Mouse (Mus musculus) urinary bladder, postnatal 4 days (tissue): Measurements from ENCODE around the gene Fcgrt.

Source experiments
- DNase-seq, 2 experiments: peaks; one replicate each; pipeline ENCODE4 v3.0.0; 2021 to 2022; ENCODE audit warnings: low spot score in 2 of 2

Fcgrt gene

DNA sequence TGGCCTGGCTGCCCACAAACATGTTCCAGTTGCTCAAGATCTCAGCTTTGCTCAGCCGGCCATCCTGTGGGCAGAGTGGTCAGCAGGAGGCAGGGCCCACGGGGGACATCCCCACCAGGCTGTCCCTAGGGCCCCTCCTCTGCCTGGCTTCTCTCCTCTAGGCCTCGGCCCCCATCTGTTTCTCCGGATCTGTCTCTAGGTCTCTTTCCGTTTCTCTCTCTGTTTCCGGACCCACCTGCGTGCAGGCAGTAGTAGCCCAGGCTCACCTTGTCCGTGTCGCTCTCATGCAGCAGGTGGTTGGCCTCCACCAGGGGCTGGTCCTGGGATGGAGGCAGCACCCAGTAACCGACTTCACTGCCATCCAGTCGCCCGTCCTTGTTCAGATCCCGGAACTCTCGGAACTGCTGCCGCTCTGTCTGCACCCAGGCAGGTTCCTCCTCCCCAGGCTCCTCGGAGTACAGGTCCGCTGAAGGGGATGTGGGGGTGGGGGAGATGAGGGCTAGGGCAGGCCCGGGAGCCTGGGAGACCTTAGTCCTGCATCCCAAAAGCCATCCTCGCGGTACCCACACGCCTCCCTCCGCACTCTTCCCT lies 20.3 kb downstream of the Fcgrt start:
- DNase-seq = no peak

GRCm38 (mm10) chr7:45082401-45083299 lies 21.0 kb downstream of the Fcgrt start:
- no peak for DNase-seq

GRCm38 (mm10) chr7:45081016-45081415 lies 22.6 kb downstream of the Fcgrt start:
- no peak for DNase-seq

- DNase-seq = peak; percentile 77 to 92
Measured at GRCm38 (mm10) chr7:45079856-45080255, 23.8 kb downstream of the Fcgrt start.

DNA sequence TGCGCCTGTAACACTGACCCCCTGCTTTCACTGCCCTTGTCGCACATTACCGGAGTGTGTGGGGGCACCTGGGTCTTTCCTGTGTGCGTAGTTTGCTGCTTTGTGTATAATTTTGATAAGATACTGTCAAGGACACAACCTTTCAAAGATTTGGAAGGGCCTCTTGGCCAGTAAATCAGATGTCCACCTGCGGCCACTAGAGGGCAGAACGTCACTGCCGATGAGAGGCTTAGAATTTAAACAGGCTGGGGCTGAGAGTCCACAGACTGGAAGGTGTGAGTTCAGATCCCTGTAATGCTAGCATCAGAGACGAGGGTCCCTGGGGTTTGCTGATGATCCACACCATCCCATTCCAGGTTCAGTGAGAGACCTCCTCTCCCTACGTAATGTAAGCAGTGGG lies 25.1 kb downstream of the Fcgrt start:
- DNase-seq = peak in 1 of 2 experiments; percentile 79

GRCm38 (mm10) chr7:45077829-45078228 lies 25.8 kb downstream of the Fcgrt start:
- no peak for DNase-seq

DNA sequence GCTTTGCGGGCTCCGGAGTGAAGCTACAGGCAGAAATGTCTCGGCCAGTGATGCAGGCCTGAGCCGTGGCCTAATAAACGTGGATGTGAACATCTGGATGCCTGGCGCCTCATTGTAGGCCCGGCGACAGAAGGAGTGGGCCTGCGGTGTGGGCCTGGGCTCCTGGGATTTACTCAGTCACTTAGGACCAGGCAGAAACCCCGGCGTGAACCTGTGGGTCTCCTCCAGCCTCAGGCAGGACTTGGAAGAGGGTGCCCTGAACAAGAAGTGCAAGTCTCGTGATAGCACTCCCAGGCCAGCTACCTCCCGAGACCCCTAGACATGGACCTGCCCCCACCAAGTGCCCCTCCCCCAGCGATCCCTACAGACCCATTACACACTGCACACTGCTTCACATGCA lies 26.3 kb downstream of the Fcgrt start:
- no peak for DNase-seq

DNA sequence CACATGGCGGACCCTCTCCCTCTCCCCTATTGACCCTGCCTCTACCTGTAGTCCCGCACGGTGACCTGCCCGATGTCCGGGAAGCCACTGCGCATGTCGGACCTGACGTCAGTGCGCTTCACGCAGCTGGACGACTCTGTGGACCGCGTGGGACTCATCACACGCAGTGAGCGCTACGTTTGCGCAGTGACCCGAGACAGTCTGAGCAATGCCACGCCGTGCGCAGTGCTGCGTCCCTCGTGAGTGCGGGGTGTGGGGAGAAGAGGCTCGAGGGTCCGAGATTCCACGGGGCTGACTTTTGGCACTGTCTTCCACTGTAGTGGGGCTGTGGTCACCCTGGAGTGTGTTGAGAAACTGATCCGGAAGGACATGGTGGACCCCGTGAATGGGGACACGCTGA lies 27.1 kb downstream of the Fcgrt start:
- DNase-seq = no peak

DNA sequence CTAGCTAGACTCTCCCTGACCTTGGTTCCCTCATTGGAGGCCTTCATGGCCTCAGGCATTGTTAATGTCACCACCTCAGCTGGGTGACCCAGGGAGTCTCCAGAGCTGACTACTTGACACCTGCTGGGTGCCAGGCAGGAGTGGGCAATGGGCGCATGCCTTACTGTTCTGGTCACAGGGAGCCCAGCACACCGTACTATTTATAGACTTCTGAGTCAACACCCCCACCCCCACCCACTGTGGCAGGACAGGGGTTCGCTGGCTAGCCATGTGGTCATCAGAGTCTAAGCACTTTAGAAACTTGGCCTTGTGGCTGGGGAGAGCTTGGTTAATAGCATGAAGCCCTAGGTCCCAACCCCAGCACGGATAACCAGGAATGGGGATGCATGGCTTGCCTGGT lies 28.2 kb downstream of the Fcgrt start:
- no peak for DNase-seq

DNA sequence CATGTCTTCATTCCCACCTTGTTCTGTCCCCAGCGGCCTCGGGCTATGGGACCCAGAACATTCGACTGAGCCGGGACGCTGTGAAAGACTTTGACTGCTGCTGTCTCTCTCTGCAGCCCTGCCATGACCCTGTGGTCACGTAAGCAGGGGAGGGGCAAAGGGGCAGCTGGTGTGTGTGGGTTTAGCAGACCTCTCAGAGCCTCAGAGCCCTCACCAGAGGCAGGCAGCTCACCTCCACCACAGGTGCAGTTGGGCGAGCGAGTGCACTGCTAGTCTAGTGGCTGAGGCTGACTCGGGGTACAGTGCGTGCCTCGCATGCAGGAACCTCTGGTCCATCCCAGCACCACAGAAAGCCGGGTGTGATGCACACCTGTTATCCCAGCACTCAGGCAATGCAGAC lies 29.7 kb downstream of the Fcgrt start:
- DNase-seq = no peak

DNA sequence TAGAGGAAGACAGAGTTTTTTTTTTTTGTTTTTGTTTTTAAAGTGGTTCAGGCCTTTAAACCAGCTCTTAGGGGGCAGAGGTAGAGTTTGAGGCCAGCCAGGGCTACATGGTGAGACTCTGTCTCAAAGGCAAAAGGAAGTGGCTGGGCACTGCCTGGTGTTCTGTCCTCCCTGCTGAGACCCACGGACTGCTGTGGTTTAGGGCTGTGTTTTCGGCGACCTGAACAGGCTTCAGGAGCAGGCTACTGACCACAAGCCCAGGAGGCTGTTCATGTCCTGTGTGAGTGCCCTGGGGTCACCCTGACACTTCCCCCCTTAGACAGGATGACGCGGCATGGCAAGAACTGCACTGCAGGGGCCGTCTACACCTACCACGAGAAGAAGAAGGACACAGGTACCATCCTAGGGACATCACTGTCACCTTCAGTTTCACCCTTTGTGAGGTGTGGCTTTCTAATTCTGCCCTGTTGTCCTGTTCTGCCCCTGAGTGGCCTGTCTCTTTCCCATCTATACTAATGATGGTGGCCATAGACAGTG lies 30.4 kb downstream of the Fcgrt start:
- DNase-seq = no peak

DNA sequence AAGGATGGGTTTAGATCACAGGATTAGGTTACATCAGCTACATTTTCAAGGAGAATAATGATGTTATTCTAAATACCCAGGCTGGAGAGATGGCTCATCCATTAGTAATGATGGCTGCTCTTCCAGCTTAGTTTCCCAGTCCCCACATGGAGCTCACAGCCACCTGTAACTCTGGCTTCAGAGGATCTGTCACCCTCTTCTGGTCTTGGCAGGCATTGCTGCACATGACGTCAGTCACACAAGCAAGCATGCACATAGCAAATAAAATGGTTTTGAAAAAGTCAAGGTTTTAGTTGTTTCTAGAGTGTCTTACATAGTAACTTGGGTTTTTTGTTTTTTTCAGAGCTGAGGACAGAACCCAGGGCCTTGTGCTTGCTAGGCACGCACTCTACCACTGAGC lies 31.4 kb downstream of the Fcgrt start:
- no peak for DNase-seq

GRCm38 (mm10) chr7:45069671-45070070 lies 34.0 kb downstream of the Fcgrt start:
- DNase-seq = no peak

DNA sequence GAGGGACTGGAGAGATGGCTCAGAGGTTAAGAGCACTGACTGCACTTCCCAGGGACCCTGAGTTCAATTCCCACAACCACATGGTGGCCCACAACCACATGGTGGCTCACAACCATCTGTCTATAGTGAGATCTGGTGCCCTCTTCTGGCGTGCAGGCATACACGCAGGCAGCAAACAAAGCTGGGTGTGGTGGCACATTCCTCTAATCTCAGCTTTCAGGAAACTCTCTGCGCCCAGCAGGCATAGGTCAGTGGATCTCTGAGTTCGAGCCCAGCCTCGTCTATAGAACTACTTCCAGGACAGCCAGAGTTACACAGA lies 35.7 kb downstream of the Fcgrt start:
- DNase-seq = no peak

DNA sequence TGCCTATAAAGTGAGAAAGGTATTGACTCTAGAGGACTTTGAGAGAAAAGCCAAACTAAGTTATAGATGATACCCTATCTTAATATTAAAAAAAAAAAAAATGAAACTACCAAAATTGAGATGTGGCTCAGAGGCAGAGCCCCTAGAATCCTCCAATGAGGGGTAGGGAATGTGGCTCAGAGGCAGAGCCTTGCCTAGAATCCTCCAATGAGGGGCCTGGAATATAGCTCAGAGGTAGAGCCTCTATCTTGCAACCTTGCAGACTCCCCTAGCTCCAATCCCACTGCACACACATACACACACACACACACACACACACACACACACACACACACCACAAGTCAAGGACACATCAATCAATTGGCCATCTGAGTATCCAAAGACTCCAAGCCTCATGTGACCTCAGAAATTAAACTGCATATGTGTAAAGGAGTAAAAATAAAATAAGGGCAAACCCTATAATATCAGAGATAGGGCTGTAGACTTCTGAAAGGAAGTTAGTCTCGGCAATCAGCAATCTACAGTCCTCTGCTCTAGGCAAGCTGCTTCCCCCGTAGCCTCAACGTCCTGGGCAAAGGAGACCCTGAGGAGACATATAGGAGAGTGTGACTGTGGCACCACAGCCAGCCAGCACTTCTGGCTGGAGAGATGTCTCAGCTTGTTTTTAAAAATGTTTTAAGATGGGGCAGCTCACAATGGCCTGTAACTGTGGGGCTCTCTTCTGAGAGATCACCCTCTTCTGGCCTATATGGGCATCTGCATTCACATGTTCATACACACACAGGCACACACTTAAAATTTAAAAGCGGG lies 36.3 kb downstream of the Fcgrt start:
- no peak for DNase-seq

GRCm38 (mm10) chr7:45062239-45062835 lies 41.3 kb downstream of the Fcgrt start, which contains the start of the genes Nosip and Prrg2:
Gene Nosip, plus strand, starts transcription at chr7:45062429.
Gene Prrg2, minus strand, starts transcription at chr7:45062677.
- DNase-seq = peak; percentile 89 to 90

- no peak for DNase-seq
Measured at GRCm38 (mm10) chr7:45061532-45062075, 42.0 kb downstream of the Fcgrt start.

DNA sequence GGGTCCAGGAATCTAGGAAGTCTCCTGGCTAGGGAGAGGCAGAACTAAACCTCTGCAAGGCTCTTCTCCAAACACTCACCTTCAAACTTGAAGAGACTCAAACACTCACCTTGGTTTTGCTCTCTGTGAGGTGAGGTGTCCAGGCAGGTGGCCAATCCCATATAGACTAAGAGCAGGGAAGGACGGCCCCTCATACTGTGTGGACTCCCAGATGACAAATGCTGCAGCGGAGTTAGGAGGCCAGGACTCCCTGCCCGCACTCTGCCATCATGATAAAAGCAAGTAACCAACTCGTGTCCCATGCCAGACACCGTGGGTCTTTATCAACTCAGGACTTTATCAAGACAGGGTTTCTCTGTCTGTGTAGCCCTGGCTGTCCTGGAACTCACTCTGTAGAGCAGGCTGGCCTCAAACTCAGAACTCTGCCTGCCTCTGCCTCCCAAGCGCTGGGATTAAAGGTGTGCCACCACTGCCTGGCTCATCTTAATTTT lies 43.0 kb downstream of the Fcgrt start:
- DNase-seq = no peak

DNA sequence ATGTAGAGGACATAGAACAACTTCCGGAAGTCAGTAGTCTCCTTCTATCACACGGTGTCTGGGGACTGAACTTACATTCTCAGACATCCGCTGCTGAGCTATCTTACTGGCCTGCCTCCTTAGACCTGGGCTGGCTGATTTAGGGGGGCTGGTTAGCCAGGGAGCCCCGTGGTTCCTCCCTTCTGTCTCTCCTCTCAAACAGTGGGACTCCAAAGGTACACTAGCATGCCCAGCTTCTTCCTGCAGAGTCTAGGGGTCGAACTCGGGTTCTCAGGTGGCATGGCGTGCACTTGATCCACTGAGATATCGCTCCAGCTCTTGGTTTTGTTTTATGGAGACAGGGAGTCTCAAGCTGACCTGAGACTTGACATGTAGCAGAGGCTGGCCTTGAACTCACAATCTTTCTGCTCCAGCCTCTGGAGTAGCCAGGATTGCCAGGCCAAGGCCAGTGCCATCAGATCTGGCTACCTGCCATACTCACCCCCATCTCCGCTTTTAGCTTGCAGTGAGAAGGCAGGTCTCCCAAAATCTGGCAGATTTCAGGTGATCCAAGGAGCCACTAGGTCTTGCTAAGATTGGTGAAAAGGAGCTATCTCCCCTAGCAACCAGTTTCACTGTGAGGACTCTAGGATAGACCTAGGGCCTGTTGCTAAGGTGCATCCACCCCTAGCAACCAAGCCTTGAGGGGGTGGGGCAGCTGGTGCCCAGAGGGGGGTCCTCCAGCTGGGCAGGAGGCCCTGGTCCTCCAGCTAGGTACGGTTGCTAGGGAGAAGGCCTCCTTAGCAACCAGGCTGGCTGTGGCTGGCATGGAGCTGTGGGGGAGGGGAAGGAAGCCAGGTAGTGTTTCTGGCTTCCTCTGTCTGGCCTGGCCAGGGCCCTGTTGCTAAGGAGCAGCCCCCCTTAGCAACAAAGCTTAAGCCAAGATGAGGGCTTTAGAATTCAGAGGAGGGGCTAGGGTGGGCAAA lies 44.8 kb downstream of the Fcgrt start:
- DNase-seq = no peak

GRCm38 (mm10) chr7:45056972-45057348 lies 46.7 kb downstream of the Fcgrt start:
- no peak for DNase-seq
